Mouse (Mus musculus) R1 (cell line): Measurements from ENCODE around the gene Hoxa5.

Experiments used
- DNase-seq: peaks from one replicate; pipeline ENCODE4 v3.0.0-alpha.2; 2018; ENCODE audit warnings: low read depth, low spot score

Hoxa5 gene

DNA sequence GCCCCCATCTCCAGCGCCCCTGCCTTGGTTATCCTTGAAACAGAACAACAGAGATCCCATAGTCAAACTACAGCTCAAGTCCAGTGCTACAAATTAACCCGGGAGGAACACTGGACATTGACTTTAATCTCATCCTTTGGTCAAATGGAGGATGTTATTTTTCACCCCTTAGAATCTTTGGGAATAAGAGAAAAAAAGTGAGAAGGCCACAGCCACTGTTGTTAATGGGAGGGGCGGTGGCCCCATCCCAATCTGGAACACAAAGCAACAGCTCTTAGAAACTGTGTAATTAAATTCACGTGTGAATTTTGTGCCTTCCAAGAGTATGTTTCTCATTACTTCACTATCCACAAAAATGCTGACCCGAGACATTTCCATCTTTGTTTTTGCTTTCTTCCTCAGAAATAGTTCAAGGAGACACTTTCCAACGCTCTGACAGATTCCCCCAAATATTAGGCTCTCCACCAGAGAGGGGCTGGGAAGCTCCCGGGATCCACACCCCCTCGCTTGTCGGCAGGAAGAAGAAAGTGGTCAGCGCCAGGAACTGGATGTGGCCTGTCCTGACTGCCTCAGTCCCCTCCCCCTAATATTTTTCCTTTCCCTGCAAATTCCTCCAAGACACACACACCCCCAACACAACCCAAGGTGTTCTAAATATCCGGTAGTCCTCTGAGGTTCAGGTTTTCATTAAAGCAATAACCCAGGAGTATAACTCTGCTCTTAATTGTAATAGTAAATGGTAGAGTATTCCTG lies 23.3 kb upstream of the Hoxa5 start:
- DNase-seq: no peak

DNA sequence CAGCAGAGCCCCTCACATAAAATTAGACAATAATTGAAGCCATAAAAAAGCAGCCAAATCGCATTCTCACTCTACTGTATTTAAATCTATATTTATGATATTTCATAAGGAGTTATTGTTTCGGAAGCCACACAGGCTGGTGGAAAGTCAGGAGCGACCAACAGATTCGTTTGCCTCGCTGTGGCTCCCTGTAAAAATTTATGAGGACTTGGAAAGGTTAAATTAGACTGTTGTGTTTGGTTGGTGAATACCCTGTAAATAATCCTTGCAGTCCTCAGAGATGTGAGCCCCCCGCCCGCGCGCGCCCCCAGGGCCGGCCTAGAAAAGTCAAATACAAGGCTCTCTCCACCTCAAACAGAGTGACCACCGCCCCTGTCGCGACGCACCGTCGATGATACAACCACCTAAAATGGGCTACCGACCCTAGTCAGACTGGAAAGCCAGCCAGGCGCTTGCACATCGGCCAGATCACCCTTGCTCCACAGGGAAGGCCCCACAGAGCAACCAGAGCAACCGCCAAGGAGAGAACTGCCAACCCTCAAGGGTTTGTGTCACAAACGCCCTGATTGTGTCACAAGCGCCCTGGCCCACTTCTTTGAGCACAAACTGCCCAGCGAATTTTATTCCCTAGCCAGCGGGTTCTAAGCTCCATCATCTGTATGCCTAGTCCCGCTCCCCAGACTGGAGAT lies 22.3 kb upstream of the Hoxa5 start:
- DNase-seq: peak; percentile 27

DNA sequence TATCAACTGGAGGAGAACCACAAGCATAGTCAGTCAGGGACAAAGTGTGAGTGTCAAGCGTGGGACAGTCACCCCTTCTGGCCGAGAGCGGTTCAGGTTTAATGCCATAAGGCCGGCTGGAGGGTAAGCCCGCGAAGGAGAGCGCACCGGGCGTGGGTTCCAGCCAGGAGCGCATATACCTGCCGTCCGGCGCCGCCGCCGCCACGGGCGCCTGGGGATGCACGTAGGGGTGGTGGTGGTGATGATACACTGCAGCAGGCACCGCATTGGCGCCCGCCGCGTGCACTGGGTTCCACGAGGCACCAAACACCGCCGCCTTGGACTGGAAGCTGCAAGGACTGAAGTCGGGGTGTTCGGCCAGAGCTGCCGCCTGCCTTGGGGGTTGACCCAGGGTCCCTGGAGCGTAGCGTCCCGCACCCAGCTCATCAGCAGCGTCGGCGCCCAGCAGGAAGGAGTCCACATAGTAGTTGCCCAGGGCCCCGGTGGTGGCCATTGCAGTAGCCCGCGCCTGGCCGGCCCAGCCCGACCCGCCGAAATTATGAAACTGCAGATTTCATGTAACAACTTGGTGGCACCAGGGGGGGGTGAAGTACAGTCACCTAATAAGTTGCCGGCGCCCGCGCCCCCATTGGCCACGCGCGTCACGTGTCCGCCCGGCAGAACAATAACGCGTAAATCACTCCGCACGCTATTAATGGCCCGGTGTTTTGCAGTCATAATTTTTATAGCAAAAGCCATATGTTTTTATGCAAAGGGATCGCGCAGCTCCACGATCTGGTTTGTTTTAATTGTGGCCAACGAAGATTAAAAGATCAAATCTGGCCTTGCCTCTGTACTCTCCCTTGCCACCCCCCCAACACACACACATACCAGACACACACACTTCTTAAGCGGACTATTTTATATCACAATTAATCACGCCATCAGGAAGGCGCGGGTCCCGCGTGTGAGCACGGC lies 21.5 kb upstream of the Hoxa5 start:
- DNase-seq: peak; percentile 59

DNA sequence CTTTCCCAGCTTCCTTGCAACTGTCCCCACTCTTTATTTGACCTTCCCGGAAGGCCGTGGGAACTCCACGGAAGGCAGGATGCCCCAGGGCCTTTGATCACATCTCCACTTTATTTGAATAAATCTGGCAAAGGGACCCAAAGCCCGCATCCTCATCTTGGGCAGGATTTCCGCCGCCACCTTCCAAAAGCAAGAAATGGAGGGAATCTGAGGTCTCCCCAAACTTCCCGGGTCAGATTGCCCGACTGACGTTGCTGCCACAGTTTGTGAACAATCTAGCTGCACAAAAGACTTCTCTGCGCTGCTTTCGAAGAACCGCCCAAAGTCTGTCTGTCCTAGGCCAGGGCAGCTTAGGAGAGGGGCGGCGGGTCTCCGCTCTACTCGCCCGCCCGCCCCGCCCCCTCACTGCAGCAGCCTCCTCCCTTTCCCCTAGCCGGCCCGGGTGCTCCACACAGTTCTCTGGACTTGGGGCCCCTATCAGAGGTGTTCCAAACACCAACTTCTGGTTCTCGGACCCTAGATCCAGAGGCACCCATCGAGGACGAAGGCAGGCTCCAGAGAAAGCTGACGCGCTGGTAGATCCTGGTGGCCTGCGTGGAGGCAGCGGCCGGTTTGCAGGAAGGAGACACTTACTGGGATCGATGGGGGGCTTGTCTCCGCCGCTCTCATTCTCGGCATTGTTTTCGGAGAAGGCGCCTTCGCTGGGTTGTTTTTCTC lies 20.7 kb upstream of the Hoxa5 start:
- peak; percentile 71 for DNase-seq

DNA sequence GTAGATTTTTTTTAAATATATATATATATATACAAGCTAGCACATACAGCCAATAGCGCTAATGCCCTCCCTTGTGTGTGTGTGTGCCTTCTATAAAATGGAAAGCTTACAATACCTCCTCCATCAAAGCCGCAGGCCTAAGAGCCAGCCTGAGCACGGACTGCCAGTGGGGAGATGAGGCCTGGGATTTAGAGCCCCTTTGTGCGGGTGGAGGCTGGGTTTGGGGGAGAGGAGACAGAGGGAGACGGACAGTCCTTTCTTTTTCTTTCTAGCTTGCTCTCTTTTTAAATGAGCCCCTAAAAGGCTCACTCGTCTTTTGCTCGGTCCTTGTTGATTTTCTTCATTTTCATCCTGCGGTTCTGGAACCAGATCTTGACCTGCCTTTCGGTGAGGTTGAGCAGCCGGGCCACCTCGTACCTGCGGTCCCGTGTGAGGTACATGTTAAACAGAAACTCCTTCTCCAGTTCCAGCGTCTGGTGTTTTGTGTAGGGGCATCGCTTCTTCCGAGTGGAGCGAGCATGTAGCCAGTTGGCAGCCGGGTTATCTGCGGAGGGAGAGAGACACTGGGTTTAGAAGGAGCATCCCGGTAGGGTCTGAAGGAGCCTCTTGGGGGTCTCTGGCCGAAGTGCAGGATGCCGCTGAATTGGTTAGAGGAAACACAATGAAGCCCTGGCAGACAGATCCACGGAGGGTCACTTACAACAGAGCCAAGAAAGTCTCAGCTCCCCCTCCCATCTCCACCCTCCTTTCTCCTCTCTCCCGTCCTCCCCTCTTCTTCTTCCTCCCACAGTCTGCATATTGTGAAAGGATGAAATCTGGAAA lies 19.8 kb upstream of the Hoxa5 start:
- DNase-seq: peak; percentile 30

DNA sequence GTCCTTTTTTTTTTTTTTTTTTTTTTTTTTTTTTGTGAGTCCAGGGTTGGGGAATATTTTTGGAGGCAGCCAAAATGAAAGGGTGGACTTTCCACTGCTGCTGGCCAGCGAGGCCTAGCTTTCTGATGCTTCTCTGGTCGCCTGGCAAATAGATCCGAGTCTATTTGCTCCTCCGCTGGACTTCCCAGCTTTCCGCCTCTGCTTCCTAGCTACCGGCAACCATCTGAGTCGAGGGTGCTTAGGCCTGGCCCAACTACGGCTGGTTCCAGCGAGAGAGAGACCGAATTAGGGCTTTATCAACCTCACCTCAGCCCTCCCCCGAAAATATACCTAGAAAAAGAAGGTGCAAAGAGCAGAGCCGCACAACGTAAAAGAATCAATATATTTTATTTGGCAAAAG lies 18.3 kb upstream of the Hoxa5 start:
- DNase-seq: no peak

DNA sequence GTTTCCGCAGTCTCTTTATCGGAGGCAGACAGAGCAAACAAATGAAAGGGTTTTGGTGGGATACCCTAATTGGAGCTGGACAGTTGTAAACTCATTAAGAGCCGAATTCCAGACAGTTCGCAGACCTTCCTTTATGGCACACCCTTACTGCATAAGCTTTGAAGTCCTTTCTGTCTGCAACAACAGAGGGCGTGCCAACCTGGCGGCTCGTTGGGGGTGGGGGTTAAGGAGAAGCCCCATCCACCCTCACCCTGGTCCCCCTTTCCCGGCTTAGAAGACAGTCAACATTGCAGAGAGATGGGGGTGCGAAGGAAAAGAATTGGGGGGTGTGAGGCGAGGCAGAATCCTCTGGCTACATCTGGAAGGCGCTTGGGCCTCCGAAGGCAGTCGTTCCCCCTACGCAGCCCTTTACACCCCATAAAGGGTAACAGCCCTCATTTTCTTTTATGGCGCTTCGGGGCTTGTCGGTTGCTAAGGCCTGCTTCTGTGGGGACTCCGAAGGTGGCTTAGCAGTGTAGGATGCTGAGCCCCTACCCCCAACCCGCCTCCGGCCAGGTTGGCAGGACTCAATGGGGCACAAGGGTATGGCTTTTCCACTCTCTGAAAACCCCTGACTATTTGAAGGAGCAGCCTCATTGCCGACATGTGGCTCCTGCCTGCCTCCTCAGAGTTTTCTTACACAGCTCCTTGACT lies 17.8 kb upstream of the Hoxa5 start:
- peak; percentile 23 for DNase-seq

DNA sequence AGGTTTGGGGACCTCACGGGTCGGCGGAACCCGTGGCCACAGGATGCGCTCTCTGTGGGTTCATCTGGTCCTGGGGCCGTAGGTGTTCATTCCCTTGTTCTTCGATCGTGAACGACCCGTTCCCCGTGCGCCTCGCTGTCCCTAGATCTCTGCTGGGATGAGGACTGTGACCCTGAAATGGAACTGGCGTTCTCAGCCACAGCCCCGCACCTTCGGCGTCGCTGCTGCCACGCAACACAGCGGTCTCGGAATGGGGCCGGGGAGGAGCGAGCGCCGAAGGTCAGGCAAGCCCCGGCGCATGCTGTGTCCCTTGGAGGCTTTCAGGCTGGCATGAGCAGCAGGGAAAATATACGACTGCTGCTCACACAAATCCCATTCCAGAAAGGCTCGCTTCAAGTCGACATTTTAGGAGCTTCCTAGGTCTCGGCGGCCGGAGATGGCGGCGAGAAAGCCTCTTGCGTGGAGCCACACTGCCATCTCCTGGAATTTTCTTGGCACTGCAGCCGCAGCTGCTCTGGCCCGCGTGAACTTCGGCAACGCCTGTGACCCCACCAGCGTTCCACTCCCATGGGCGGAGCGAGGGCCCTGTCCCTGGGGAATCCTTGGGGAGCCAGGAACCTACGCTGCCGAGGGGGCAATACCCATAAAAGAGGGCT lies 17.1 kb upstream of the Hoxa5 start, which contains the start of gene Hoxa7:
Gene Hoxa7, minus strand, starts transcription at position 518 of the 656 bp plus-strand sequence.
- peak; percentile 88 for DNase-seq

DNA sequence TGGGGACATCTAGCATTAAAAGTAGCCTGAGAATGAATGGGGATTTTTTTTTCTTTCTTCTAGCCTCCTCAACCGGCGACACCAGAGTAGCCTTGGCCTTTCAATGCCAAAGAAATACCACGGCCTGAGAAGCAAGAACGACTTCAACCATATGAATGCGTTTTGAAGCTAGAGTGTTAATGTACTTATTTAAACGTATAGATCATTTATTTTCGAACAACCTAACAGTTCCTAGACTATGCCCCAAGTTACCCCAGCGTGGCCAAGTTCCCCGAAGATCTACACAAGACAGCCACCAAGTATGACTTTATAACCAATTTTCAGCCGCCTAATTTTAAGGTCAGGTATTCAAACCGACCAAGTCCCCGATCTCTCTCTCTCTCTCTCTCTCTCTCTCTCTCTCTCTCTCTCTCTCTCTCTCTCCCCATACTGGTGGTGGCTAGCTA lies 16.5 kb upstream of the Hoxa5 start:
- no peak for DNase-seq

DNA sequence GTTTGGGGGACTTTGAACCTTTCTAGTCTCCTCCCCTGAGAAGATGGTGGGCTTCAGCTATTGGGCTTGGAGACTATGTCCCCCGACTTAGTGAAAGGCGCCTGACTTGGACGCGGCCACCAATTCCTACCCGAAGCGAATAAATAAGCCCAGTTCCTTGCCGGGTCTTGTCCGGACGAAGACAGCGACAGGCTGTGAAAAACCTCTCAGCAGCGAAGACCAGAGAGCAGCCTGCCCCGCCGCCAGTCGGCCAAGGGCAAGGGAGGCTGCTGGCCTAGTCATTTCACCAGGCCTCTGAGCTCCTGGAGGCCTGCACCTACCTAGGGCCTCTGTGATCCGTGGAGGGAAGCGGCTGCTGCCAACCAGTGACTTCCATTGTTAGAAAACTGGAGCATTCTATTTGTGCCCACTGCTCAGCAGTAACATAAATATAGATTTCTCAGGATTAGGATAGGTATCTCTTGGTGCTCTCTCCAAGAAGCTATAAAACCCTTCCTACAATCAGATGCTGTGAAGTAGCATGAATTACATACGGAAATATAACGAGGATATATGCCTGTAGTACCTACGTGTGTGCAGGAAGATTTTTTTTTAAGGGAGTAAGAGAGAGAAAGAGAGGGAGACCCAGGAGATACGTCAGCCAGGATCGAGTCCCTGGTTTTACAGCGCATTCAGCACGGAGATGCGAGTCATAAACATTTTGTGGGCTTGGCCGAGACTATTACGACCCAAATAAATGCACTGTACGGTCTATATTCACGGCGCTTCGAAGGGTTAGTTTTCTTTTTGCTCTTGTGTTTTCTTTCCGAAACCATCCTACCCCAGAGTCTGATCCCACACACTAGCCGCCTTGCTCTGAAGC lies 15.8 kb upstream of the Hoxa5 start:
- no peak for DNase-seq

DNA sequence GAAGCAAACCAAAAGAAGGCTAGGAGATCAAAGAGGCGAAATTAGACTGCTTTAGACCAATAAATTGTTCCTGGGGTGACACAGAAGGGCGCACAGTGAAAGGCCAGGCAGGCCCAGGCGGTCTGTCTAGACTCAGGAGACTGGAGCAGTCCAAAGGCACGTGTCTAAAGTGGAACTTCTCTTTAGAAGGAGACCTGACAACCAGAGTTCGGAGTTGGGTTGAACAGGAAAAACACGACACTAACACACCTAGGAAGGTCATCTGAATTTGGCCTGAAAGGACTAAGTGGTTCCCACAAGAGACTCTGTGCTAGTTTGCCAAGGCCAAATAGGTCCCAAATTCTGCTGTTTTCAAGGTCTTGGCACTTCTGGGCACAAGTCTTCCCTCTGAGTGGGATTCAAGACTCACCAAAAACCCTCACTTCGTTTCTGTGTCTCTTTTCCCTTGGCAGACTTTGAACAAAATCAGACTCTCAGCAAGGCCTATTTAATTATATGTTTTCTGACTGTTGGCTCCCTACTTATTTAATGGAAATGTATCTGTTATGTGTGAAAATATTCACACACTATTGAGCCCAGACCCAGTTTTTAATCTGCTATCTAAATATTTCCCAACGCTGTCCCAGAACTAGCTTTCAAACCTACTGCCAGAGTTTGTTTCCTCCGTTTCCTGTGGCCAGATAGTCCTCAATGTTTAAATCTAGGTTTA lies 15.0 kb upstream of the Hoxa5 start:
- no peak for DNase-seq

DNA sequence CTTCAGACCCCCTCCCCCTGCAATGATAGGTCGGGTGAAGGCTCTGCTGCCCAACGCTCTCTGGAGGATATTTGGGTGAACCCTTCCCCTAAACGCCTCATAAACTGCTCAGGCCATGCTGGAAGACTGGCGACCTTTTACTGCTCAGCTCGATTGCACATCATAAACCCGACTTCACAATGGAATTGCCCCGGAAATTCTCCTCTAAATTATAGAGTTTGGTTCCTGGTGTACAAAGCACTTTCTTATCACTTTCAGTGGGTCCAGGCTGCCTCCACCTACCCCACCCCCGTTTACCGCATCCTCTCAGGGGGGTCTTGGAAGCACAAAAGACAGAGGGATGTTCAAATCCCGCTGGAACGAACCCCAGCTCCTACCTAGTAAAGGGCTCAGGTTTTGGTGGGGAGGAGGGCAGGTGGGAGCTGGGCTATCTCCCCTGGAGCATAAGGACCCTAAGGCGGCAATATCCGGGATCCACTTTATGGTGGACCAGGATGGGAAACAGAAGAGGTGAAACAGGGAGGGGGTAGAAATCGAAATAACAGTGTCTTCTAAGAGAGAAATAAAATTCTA lies 14.3 kb upstream of the Hoxa5 start:
- no peak for DNase-seq

DNA sequence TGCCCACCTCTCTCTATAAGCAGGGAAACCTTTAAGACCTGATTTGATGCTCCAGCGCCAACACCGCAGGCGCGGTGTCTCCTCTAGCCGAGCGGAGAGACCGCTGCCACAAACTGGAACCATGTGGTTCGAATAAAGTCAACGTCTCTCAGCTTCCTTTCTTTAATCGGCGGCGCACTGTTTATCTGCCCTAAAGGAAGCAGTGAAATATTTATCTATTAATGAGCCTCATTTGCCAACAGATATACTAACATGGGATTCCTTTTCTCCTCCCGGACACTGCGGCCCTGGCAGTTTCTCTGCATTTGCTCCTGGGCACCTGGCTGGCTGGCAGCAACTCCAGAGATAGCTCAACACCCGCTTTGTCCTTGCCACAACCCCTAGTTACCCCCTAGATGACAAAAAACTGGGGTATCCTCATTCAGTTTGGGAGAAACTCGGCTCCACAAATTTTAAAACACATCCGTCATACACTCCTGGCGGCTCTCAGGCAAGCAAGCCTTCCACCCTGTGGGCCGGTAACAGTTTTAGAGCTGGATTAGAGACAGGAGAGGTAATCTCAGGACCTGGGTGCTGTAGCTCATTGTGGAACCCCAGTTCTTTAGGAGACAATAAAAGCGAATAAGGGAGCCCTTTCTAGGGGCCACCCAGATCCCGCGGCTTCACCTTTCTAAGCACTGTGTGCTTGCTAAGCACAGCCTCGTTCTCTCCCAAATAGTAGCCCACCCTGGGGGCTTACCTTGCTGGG lies 13.7 kb upstream of the Hoxa5 start:
- peak; percentile 53 for DNase-seq

DNA sequence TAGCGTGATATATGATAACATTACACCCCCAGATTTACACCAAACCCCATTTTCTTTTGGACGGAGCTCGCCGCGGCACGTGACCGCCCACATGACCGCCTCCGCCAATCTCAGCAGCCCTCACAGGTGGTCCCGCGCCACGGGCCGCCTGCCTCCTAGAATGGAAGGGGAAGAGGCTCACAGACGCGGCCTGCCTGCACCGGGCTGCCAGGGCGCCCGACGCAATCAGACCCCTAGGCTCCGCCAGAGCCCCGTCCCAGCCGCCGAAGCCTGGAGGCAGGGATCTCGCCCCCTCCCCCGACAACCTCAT lies 13.0 kb upstream of the Hoxa5 start:
- peak; percentile 81 for DNase-seq

DNA sequence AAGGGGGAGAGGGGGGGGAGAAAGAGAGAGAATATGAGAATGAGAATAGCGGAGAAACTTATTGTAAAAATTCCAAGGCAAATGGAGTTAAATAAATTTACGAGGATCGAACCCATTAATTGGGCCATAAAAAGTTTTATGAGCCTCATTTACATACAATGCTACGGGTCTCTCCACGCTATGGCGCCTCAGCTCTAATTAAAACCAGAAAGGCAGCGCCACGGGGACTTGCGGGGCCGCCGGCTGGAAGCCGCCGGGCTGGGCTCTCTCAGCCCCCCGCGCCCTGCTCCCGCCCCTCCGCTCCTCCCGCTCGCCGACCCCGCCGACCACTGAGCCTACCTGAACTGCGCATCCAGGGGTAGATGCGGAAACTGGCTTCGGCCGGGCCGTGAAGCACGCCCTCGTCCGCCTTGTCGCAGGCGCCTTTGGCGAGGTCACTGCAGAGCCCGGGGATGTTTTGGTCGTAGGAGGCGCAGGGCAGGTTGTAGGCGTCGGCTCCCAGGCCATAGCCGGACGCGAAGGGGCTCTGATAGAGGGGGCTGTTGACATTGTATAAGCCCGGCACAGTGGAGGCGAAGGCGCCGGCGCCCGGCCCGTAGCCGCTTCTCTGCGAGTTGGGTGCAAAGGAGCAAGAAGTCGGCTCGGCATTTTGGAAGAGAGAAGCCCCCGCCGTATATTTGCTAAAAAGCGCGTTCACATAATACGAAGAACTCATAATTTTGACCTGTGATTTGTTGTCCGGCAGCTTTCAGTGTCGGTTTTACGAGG lies 12.5 kb upstream of the Hoxa5 start:
- no peak for DNase-seq
